Mouse (Mus musculus) liver, embryonic 14.5 days (tissue): ENCODE measurements at regions not wholly inside any gene's neighbourhood (a gene's known extent, or its start where the extent isn't known, plus 50 kb on each side); places are given as distances from the start of the nearest gene placed in this dataset.

ENCODE experiments used
- CTCF ChIP-seq: IDR thresholded peaks from 2 replicates; pipeline ENCODE4 v1.5.1; 2016; ENCODE audit warnings: antibody characterized with exemption, low read depth, control low read depth
- EP300 ChIP-seq: IDR thresholded peaks from 2 replicates; pipeline ENCODE4 v1.6.1; 2016; ENCODE audit warnings: antibody characterized with exemption, low read depth

DNA sequence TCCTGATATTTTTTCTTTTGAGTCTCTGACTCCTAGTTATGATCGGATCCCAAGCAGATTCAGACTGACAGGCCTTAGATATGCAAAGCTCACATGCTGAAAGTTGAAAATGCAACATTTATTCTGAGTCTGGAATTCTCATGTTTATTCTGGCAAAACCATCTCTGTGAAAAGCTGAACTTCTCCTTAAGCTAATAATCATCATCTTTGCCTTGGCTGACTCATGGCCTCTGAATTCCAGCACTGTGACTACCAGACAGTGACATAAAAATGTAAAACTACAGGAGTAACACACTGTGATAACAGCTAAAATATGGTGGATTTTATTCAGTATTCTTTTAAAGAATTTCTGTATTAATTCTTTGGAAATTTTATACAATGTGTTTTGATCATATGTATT lies 680.4 kb upstream of the Lrrc4c start:
- no peak for TF ChIP-seq CTCF
- no peak for TF ChIP-seq EP300
